Mouse (Mus musculus) embryonic stem cell, embryonic (primary cell): ENCODE data around the gene Slc48a1.

ENCODE experiments used
- CTCF ChIA-PET, 4 experiments: fragments of 300-600 bp in 2 of 4; fragments of 350-600 bp in 2 of 4; sonication (Branson Sonifier 250); formaldehyde crosslinking; loops; one replicate each; lab custom pipeline; 2022; ENCODE audit warnings: inconsistent platforms in 2 of 4; lab: Charles Lee
- POLR2A ChIA-PET, 4 experiments: fragments of 300-600 bp in 2 of 4; fragments of 350-600 bp in 2 of 4; sonication (Branson Sonifier 250); formaldehyde crosslinking; loops; one replicate each; lab custom pipeline; 2022; ENCODE audit warnings: antibody characterized with exemption in 4 of 4, inconsistent platforms in 1 of 4; lab: Charles Lee

Slc48a1 gene

DNA sequence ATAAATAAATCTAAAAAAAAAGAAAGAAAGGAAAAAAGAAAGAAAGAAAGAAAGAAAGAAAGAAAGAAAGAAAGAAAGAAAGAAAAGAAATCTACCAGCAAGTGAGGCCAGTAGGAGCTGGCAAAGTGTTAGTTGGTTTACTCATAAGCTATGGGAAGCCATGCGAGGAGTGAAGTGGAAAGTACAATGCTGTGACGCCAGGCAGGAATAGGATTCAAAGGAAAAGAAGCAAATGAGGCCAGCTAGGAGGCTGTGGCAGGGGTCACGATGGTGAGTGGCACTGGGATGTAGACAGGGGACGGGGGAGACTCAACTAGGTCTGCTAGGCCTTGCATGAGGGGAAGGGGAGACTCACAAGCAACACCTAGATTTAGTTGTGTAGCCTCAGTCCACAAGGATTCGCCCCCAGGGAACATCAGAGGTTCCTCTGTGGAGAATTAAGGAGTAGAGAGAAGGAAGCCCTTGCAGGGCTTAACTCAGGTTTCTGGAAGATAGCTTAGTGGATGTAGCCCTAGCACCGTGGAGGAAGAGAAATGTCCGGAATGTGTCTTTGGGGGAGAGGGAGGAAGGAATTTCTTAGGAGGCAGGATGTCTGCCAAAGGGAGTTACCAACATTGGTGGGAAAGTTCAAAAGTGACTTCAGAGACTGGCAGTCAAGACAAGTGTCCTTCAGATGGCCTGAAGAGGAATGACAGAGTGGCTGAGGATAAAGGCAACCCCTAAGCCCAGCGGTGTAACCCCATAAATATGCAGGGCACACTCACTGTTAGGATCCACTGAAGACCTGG is at the start of gene Slc48a1:
Gene Slc48a1, plus strand, starts transcription at position 210 of the 788 bp plus-strand sequence.
- ChIA-PET CTCF (interaction anchor here in 3 of 4 experiments (0.6 to 2.6 kb wide), 4 partner anchors 10 to 115 kb away, joined by 3 to 7 read pairs (median 4); partner anchors contain the start of gene Rapgef3 (in 1 of the 3)), POLR2A (interaction anchor here in 1 of 4 experiments (0.6 to 1.2 kb wide), 3 partner anchors 10 to 547 kb away, joined by 3 to 5 read pairs (median 3); no protein-coding TSS in a partner anchor)

- ChIA-PET CTCF (interaction anchor here in 1 of 4 experiments (1.2 kb wide), 1 partner anchor 62 kb away, joined by 3 read pairs; no protein-coding TSS in a partner anchor), POLR2A (interaction anchor here in 1 of 4 experiments (0.9 to 2.1 kb wide), 6 partner anchors 12 to 61 kb away, joined by 3 to 10 read pairs (median 4); partner anchors contain the start of gene Rapgef3)
Observed at GRCm38 (mm10) chr15:97728804-97729203, 49.5 kb upstream of the Slc48a1 start.

DNA sequence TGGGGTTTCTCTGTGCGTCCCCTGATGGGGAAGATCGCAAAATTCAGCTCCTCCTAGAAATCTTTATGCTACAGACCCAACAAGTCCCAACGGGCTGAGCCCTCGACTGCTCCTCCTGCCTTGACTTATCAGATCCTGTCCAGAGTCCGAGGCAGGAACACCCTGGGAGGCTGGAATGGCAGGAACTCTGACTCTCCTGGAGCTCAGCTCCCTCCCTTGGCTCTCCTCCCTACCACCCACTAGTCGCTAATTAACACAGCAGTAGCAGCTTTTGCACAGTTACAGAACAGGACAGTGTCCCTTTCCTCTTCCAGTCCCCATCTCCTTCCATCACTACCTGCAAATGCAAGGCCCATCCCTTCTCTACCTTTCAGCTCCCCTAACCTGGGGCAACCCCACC is 48.0 kb upstream of the Slc48a1 start:
- ChIA-PET POLR2A (interaction anchor here in 3 of 4 experiments (0.5 to 2.1 kb wide), 4 partner anchors 10 to 557 kb away, joined by 3 to 10 read pairs (median 5); no protein-coding TSS in a partner anchor), CTCF (interaction anchor here in 2 of 4 experiments (0.6 to 1.0 kb wide), 4 partner anchors 18 to 234 kb away, joined by 3 read pairs; partner anchors contain the start of gene Tmem106c (in 1 of the 2))

GRCm38 (mm10) chr15:97731111-97731510 is 47.2 kb upstream of the Slc48a1 start, which contains the start of gene Endou:
Endou (minus strand) TSS chr15:97731339.
- ChIA-PET POLR2A (interaction anchor here in 1 of 4 experiments (2.1 kb wide), 1 partner anchor 10 kb away, joined by 6 read pairs; no protein-coding TSS in a partner anchor), CTCF (interaction anchor here in 1 of 4 experiments (0.6 to 1.7 kb wide), 3 partner anchors 17 to 233 kb away, joined by 3 to 4 read pairs (median 3); partner anchors contain the start of gene Tmem106c)

DNA sequence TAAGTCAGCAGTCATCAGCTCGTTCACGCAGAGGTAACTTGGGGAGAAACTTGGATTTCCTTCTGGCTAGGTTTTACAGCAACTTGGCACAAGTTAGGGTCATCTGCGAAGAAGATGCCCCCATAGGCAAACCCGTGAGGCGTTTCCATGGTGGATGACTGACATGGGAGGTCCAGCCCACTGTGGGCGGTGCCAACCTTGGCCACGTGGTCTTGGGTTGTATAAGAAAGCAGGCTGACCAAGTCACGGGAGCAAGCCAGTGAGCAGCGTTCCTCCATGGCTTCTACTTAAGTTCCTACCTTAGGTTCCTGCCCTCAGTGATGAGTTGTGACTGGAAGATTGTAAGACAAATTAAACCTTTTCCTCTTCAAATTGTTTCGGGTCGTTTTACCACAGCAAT is 46.3 kb upstream of the Slc48a1 start:
- CTCF ChIA-PET: interaction anchor here in 2 of 4 experiments (0.6 to 1.7 kb wide), 2 partner anchors 45 to 67 kb away, joined by 3 to 4 read pairs; no protein-coding TSS in a partner anchor
- POLR2A ChIA-PET: interaction anchor here in 1 of 4 experiments (2.1 kb wide), 1 partner anchor 9 kb away, joined by 6 read pairs; no protein-coding TSS in a partner anchor

DNA sequence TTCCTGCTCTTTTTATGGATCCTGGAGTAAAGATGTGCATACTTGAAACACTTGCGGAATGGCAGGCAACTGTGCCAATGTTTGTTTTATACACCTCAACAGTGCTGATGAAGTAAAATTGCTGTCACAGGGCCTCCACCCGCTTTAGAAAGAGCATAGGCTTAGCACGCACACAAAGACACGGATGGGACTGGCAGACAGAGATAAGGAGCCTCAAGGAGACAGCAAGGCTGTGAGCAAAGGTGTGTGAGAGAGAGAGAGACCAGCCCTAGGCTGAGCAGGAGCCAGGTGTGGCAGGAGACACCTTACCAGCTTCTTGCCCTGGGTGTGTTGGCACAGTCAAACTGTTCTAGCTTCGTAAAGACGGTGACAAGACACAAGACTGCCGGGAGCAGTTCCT is 39.4 kb upstream of the Slc48a1 start:
- POLR2A ChIA-PET: interaction anchor here in 1 of 4 experiments (1.5 kb wide), 1 partner anchor 15 kb away, joined by 5 read pairs; no protein-coding TSS in a partner anchor
- CTCF ChIA-PET: interaction anchor here in 2 of 4 experiments (0.5 to 2.4 kb wide), 3 partner anchors 13 to 49 kb away, joined by 4 to 9 read pairs (median 4); no protein-coding TSS in a partner anchor

DNA sequence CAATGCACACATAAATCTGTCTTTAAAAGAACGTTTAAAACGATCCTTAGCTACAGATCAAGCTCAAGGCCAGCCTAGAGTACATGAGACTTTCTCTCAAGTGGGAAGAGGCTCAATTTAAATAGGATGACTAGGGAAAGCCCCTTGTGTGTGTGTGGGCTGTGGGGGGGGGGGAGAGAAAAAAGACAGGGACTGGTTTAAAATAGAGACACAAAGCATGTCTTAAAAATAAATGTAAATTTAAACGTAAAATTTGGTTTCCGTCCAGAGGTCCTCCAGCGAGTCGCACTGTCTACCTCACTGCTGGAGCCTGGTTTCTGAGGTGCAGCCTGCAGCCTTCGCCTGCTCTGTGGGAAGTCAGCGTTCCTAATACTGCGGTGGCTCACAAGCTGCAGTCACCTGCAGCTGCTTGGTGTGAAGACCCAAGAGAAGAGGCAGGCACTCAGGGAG is 38.0 kb upstream of the Slc48a1 start:
- ChIA-PET CTCF (interaction anchor here (0.5 to 2.4 kb wide), 7 partner anchors 11 to 677 kb away, joined by 3 to 9 read pairs (median 6); no protein-coding TSS in a partner anchor), POLR2A (interaction anchor here in 3 of 4 experiments (0.5 to 2.2 kb wide), 6 partner anchors 8 to 367 kb away, joined by 3 to 10 read pairs (median 5); partner anchors contain the start of gene Endou (in 1 of the 3))

DNA sequence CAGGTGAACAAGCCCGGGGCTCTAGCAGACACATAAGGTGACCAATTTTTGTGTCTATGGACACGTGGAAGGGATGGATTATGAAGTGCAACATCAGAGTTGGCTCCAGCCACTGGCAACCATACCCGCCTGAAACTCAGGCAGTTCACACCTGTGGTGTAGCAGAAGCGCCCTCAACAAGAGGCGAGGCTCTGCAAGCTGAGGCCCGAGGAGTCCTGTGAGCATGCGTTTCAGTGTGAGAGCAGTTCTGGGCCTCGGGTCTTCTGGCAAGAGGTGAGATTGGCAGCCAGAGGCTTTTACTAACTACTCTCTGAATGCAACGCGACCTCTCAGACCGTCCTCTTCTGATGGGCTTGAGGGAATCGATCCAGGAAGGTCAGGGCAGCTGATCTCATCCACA is 36.7 kb upstream of the Slc48a1 start:
- CTCF ChIA-PET: interaction anchor here in 2 of 4 experiments (1.4 to 1.8 kb wide), 2 partner anchors 10 kb away, joined by 5 to 8 read pairs; no protein-coding TSS in a partner anchor
- POLR2A ChIA-PET: interaction anchor here in 1 of 4 experiments (1.4 kb wide), 1 partner anchor 35 kb away, joined by 3 read pairs; no protein-coding TSS in a partner anchor

- ChIA-PET POLR2A (interaction anchor here in 2 of 4 experiments (0.7 to 1.4 kb wide), 2 partner anchors 34 to 389 kb away, joined by 3 read pairs; no protein-coding TSS in a partner anchor), CTCF (interaction anchor here in 2 of 4 experiments (1.4 to 1.8 kb wide), 2 partner anchors 10 kb away, joined by 5 to 8 read pairs; no protein-coding TSS in a partner anchor)
Observed at GRCm38 (mm10) chr15:97742074-97742473, 36.2 kb upstream of the Slc48a1 start.

DNA sequence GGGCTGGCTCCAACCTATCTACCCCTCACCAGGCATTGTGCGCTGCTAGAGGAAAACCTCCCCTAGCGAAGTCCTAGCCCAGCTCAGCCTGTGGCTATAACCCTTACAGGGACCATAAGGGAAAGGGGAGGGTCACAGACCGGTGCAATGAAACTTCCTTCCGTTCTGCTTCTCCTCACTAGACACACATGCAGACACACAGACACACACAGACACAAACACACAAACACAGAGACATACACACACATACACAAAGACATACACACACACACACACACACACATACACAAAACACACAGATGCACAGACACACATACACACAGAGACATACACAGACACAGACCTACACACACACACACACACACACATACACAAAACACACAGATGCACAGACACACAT is 35.7 kb upstream of the Slc48a1 start:
- ChIA-PET CTCF (interaction anchor here in 1 of 4 experiments (1.4 kb wide), 1 partner anchor 9 kb away, joined by 5 read pairs; no protein-coding TSS in a partner anchor), POLR2A (interaction anchor here in 2 of 4 experiments (0.7 to 1.4 kb wide), 2 partner anchors 34 to 389 kb away, joined by 3 read pairs; no protein-coding TSS in a partner anchor)

DNA sequence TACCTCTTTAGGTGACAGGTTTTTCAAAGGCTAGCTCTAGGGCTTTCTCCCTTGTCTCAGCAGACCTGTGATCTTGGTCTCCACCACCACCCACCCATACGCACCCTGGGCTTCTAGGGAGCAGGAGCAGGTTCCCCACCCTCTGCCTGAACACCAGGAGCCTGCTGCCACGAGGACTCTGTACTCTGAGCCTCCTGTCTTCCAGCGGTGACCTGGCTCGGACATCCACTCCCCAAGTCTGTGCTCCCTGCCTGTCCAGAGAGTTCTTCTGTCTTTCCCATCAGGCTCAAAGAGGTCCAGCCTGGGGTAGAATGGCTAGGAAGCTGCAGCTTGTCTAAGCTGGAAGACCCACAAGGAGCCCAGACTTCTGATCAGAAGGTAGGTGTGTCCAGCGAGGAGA is 35.1 kb upstream of the Slc48a1 start:
- ChIA-PET POLR2A (interaction anchor here in 2 of 4 experiments (0.5 to 1.4 kb wide), 3 partner anchors 12 to 124 kb away, joined by 3 to 4 read pairs (median 3); no protein-coding TSS in a partner anchor), CTCF (interaction anchor here in 1 of 4 experiments (1.4 kb wide), 2 partner anchors 9 to 33 kb away, joined by 5 read pairs; no protein-coding TSS in a partner anchor)

DNA sequence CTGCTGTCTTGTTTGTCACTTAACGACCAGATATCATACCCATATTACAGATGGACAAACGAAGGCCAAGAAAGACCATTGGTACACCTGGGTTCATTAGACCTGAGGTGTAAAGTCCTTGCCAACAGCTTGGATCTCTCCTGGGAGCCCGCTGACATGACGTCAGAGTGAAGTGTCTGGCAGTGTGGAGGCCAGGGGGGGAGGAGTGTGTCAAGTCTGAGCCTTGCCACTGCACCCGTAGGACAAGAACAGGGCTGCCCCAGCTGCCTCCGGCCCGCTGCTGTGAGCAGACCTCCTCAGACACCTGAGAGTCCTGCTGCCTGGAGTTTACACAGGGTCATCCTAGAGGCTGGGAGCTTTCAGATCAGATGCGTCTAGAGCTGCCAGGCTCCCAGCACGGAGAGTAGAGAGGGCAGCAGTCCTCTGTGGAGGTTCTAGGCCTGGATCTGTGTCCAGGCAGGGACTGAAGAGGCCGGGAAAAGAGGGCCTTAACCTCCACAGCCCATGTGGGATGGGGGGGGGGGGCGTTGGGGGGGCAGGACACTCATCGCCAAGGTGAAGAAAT is 34.3 kb upstream of the Slc48a1 start:
- ChIA-PET CTCF (interaction anchor here in 3 of 4 experiments (0.6 to 2.1 kb wide), 7 partner anchors 32 to 773 kb away, joined by 3 to 10 read pairs (median 6); partner anchors contain the start of gene Tmem106c (in 1 of the 3)), POLR2A (interaction anchor here in 3 of 4 experiments (0.7 to 1.7 kb wide), 7 partner anchors 10 to 24 kb away, joined by 3 to 5 read pairs (median 4); partner anchors contain the start of gene Rapgef3 (in 1 of the 3))

DNA sequence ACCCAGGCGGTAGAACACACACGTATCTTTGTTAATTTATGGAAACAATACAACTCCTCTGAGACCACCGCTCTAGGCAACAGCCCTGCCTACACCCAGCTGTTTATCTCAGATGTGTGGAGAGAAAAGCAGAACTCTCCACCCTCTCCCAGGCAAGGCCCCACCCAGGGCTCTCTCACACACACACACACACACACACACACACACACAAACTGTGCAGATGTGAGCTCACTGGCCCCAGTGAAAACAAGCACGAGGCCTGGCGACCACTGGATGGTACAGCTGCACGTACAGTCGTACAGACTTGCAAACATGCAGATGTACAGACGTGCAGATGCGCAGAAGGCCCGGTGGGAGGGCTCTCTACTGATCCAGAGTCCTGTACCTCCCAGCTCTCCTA is 33.4 kb upstream of the Slc48a1 start:
- POLR2A ChIA-PET: interaction anchor here in 3 of 4 experiments (0.6 to 2.4 kb wide), 10 partner anchors 9 to 209 kb away, joined by 3 to 7 read pairs (median 3); partner anchors contain the start of gene Rapgef3 (in 1 of the 3)

DNA sequence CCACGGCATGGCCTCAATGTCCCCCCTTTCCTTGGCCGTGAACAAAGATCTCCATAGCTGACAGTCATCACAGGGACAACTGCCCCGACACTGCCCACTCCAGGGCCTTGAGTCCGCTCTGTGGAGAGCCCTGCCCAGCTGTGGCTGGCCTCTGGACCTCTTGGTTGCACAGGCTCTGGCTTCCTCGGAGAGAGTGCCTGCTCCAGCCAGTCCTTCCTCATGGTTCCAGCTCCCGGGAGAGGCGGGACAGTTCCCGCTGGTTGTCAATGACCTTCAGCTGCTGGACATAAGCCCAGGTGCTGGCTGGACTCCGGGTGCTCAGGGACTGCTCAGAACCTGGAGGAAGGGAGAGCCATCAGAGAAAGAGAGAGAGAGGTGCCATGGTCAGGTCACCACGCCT is 33.0 kb upstream of the Slc48a1 start:
- POLR2A ChIA-PET: interaction anchor here in 2 of 4 experiments (0.6 to 2.4 kb wide), 8 partner anchors 16 to 209 kb away, joined by 3 to 7 read pairs (median 3); partner anchors contain the start of gene Rapgef3 (in 1 of the 2)
- CTCF ChIA-PET: interaction anchor here in 2 of 4 experiments (0.9 to 2.1 kb wide), 6 partner anchors 31 to 218 kb away, joined by 3 to 10 read pairs (median 3); partner anchors contain the start of gene Tmem106c (in 1 of the 2)

More for the DNA sequence above, 33.4 kb upstream of the Slc48a1 start:
- CTCF ChIA-PET: interaction anchor here in 3 of 4 experiments (0.6 to 2.1 kb wide), 11 partner anchors 31 to 772 kb away, joined by 3 to 10 read pairs (median 3); partner anchors contain the start of gene Tmem106c (in 1 of the 3)

DNA sequence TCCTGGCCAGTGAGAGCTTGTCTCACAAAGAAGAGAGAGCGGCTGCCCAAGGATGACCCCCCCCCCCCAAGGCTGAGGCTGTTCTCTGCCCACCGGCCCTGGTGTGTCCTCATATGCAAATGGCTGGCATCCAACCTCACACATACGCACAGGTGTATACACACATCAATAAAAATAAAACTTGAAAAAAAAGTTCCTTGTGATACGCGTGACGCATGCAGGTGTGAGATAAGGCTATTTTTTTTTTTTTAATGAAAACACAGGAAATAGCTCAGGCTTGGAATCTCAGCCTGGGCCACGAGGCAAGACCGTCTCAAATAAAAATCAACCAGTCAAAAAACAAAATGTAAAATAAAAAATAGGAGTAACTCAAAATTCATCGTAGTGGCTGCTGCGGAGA is 32.0 kb upstream of the Slc48a1 start:
- CTCF ChIA-PET: interaction anchor here (0.6 to 2.1 kb wide), 6 partner anchors 30 to 205 kb away, joined by 3 to 10 read pairs (median 4); no protein-coding TSS in a partner anchor
- POLR2A ChIA-PET: interaction anchor here in 2 of 4 experiments (0.5 to 2.4 kb wide), 4 partner anchors 15 to 149 kb away, joined by 3 to 7 read pairs (median 4); no protein-coding TSS in a partner anchor

DNA sequence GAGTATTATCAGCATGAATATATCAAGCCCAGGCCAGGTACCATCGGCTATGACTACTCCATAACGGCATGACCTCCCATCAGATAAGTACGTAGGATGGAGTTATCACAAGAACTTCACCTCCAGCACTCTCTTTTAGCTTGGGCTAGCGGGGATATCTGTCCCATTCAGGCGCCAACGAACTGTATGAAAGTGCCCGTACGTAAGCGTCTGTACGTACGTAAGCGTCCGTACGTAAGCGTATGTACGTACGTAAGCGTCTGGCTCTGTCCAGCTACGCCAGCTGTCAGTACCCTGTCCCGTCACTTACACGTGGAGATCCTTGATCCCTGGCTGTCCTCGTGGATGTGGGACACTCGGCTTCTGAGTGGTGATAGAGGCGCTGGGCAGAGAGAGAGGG is 31.6 kb upstream of the Slc48a1 start:
- CTCF ChIA-PET: interaction anchor here in 3 of 4 experiments (0.6 to 1.4 kb wide), 3 partner anchors 30 to 206 kb away, joined by 3 to 4 read pairs (median 4); no protein-coding TSS in a partner anchor
- POLR2A ChIA-PET: interaction anchor here in 2 of 4 experiments (0.5 to 2.4 kb wide), 5 partner anchors 9 to 414 kb away, joined by 3 to 7 read pairs (median 4); no protein-coding TSS in a partner anchor
